Mouse (Mus musculus): ENCODE measurements around the gene Ltb4r1.

The Ltb4r1 gene

GRCm38 (mm10) chr14:55783171-55783957 lies 17.6 kb downstream of the Ltb4r1 start:
- in situ Hi-C loops (cut with MboI, MseI): no loop called here

GRCm38 (mm10) chr14:55783958-55784235 lies 18.1 kb downstream of the Ltb4r1 start, which contains the start of gene Adcy4:
Gene Adcy4 (minus strand): TSS chr14:55784095.
- in situ Hi-C loops (cut with MboI, MseI): no loop called here

DNA sequence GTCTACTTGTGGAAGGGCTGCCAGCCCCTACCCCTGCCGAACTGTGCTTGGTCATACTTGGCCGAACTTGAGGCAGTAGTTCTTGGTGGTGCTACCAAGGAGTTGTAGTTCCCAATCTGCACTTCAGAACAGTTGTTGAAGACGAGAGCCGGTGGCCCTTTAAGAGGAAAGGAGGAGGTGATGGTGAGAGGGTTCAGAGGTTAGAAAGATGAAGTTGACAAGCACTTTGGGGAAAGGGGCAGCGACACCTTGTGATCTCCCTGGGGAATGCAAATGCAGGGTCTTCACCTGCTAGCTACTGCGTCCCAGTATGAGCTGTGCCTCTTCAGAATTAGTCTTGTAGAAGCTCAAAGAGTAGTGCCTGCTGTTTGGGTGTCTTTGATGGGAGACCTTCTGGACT lies 19.4 kb downstream of the Ltb4r1 start:
- in situ Hi-C loops (cut with MboI, MseI): no loop called here

- in situ Hi-C loops (cut with MboI, MseI): no loop called here
Measured at GRCm38 (mm10) chr14:55787731-55788130, 22.0 kb downstream of the Ltb4r1 start.

- in situ Hi-C loops (cut with MboI, MseI): no loop called here
Measured at GRCm38 (mm10) chr14:55788256-55789050, 22.7 kb downstream of the Ltb4r1 start, which contains the start of gene Ripk3. Gene Ripk3 (minus strand): TSS chr14:55788865.

DNA sequence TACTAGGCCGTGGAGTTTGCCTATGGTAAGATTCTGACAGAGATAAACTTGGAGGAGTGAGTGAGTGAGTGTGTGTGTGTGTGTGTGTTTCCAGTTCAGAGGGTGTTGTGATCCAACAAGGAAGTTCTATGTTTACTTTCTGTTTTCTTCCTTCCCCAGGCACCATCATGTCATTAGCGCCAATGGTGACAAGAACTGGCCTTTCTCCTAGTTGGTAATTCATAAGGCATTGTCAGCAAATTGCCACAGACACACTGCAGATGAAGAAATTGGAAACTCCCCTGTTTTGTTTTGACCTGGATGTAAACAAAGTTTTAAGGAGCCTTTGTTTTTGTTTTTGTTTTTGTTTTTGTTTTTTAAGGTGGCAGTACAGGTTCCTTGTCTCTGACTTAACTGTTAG lies 27.7 kb downstream of the Ltb4r1 start:
- in situ Hi-C loops (cut with MboI, MseI): no loop called here

GRCm38 (mm10) chr14:55793946-55794345 lies 28.2 kb downstream of the Ltb4r1 start:
- in situ Hi-C loops (cut with MboI, MseI): no loop called here

GRCm38 (mm10) chr14:55795380-55796163 lies 29.8 kb downstream of the Ltb4r1 start:
- in situ Hi-C loops (cut with MboI, MseI): no loop called here

- in situ Hi-C loops (cut with MboI, MseI): no loop called here
Measured at GRCm38 (mm10) chr14:55814885-55815284, 49.1 kb downstream of the Ltb4r1 start.

DNA sequence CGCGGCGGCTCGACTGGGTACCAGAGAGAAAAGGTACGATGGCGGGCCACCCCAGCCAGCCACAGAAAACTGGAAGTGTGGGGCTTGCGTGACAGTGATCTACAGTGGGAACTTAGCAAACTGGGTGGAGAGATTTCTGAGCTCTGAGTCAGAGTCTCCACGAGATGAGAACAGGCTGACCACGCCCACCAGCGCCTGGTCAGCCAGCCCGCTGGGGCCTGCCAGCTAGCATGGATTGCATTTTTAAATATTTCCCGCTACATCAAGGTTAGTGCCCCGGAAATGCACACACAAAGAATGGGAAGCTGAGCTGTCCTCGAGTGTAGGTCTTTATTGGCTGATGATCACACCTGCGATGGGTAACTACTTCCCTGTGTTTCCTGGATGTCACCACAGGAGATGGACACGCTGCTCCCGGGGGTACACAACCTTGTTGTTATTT lies 49.6 kb downstream of the Ltb4r1 start:
- in situ Hi-C loops (cut with MboI, MseI): no loop called here
